Mouse (Mus musculus): ENCODE measurements around the gene Slc17a7.

DNA sequence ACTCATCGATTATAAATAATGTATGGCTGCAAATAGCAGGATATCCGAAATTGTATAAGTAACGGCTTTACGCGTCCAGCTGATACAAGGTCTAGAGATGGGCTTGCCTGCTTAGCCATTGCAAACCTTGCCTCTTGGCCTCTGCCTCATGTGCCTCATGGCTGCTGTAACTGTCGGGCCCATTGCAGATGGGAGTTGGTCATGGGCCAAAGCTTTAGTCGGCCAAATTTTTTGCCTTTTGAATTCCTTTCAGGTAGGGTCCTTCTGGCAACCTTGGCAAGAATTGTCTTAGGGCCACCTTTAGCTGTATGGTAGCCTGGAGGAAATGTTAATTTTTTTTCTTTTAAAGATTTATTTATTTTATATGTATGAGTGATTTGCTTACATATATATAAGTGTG, 61.1 kb downstream of the Slc17a7 start:
- TF ChIP-seq CTCF (IDR thresholded peaks at IDR 0.05; ENCODE audit: borderline replicate concordance, insufficient read depth, low read depth, low read length): no peak
- no peak for TF ChIP-seq POLR2A (IDR thresholded peaks at IDR 0.05; ENCODE audit: borderline replicate concordance, insufficient read depth, low read length)
